Mouse (Mus musculus) bone marrow, adult 2 months (tissue): ENCODE data around the gene Wwc1. TPM values are rescaled to one million over a fixed set of nuclear protein-coding genes. Genes with fewer than 3 reads are reported as not detected.
A peak's percentile ranks its signal among the peaks of the same experiment; 100 is the strongest.

Experiments
- H3K27ac ChIP-seq: fragments of 200-500 bp; 2 replicates; pipeline ENCODE4 v1.5.1; 2012; ENCODE audit warnings: low read depth, mild to moderate bottlenecking, control low read depth, inconsistent platforms, low read length; ENCODE audit not compliant: control insufficient read depth, poor library complexity, insufficient read depth
- H3K4me1 ChIP-seq: fragments of 200-500 bp; 2 replicates; pipeline ENCODE4 v1.6.1; 2011; ENCODE audit warnings: low read length; ENCODE audit not compliant: control insufficient read depth, insufficient read depth
- H3K4me3 ChIP-seq: fragments of 200-500 bp; replicated peaks from 2 replicates; pipeline ENCODE3; 2011; ENCODE audit warnings: mild to moderate bottlenecking, low read depth, low read length, control low read depth; ENCODE audit not compliant: control insufficient read depth
- CTCF ChIP-seq: fragments of 200-500 bp; IDR thresholded peaks from 2 replicates; pipeline ENCODE4 v1.5.1; 2011; ENCODE audit warnings: low read length, control low read depth; ENCODE audit not compliant: control insufficient read depth, insufficient read depth
- POLR2A ChIP-seq: fragments of 200-500 bp; IDR thresholded peaks from 2 replicates; pipeline ENCODE4 v1.6.1; 2011; ENCODE audit warnings: low read depth, mild to moderate bottlenecking, control low read depth, low read length, borderline replicate concordance; ENCODE audit not compliant: control insufficient read depth
- WGBS: fragments of 180-500 bp; shearing (Covaris S2); methylation state at CpG from one replicate; pipeline ENCODE4 v1.1.7; 2018; 5-methylcytosine and 5-hydroxymethylcytosine counted together
- polyA plus RNA-seq: library from polyadenylated mRNA; stranded (reverse); fragments of >200 nt; gene quantifications from 2 replicates; pipeline ENCODE4 v1.2.4, GENCODE M21; 2011; ENCODE audit warnings: low replicate concordance; ENCODE audit not compliant: missing spikeins, insufficient read depth, insufficient read length

Wwc1 gene
- polyA plus RNA-seq, 1 experiment: 0.77 TPM

DNA sequence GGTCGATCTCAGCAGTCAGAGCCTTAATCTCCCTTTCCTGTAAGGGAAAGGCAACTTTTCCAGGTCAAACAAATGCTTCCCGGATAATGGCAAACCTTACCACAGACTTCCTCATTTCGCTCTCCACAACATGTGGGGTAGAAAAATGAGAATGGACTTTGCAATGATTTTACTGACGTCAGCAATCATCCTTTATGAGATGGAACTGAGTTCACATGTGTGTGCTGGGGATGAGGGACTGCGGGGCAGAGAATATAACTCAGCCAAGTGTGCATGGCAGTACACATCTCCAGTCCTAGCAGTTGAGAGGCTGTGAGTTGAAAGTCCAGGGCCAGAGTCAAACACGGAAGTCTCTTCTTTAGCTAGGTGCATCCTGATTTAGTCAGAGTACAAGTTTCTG, 147.1 kb downstream of the Wwc1 start:
- 34% methylated on average over 6 of the region's 6 CpGs for WGBS
- no peak overlapping the region for H3K4me3 ChIP-seq
- no peak overlapping the region for H3K27ac ChIP-seq
- TF ChIP-seq POLR2A (no peak), CTCF (no peak)
- no peaks in the 10 kb centered on the region; the same call in 1 of the 2 replicates for H3K4me1 ChIP-seq

GRCm38 (mm10) chr11:35832139-35832538, 148.2 kb downstream of the Wwc1 start:
- no peak overlapping the region for H3K27ac ChIP-seq
- no peaks in the 10 kb centered on the region; the same call in 1 of the 2 replicates for H3K4me1 ChIP-seq
- 70% methylated on average over 4 of the region's 4 CpGs for WGBS
- TF ChIP-seq CTCF: no peak
- no peak for TF ChIP-seq POLR2A
- no peak overlapping the region for H3K4me3 ChIP-seq

GRCm38 (mm10) chr11:35827714-35828113, 152.6 kb downstream of the Wwc1 start:
- Histone ChIP-seq H3K4me1 (no peaks in the 10 kb centered on the region), H3K27ac (peak overlapping the region; percentile 0; the same call in 1 of the 2 replicates), H3K4me3 (no peak overlapping the region)
- 41% methylated on average over 6 of the region's 6 CpGs for WGBS
- no peak for TF ChIP-seq CTCF
- TF ChIP-seq POLR2A: no peak

GRCm38 (mm10) chr11:35816316-35816715, 164.0 kb downstream of the Wwc1 start:
- no peaks in the 10 kb centered on the region for H3K4me1 ChIP-seq
- H3K27ac ChIP-seq: no peak overlapping the region
- 89% methylated on average over 12 of the region's 12 CpGs for WGBS
- H3K4me3 ChIP-seq: no peak overlapping the region
- no peak for TF ChIP-seq POLR2A
- TF ChIP-seq CTCF: no peak

DNA sequence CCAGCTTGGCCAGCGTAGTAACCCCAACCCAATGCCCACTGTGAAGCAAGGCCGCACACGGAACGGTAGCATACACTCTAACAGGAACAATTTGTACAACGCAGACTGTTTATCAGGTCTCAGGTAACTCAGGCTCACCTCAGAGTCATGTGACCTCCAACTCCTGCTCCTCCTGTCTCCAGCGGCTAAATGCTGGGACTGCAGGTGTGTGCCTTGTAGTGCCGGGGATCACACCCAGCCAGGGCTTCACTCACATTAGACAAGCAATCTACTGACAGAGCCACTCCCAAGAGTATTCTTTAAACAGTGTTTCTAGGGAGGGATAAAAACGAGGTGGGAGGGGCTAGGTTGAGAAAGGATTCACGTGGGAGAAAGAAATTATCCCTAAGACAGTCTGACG, 168.9 kb downstream of the Wwc1 start:
- 84% methylated on average over 10 of the region's 10 CpGs for WGBS
- H3K27ac ChIP-seq: no peak overlapping the region
- H3K4me3 ChIP-seq: no peak overlapping the region
- no peaks in the 10 kb centered on the region for H3K4me1 ChIP-seq
- no peak for TF ChIP-seq CTCF
- no peak for TF ChIP-seq POLR2A

DNA sequence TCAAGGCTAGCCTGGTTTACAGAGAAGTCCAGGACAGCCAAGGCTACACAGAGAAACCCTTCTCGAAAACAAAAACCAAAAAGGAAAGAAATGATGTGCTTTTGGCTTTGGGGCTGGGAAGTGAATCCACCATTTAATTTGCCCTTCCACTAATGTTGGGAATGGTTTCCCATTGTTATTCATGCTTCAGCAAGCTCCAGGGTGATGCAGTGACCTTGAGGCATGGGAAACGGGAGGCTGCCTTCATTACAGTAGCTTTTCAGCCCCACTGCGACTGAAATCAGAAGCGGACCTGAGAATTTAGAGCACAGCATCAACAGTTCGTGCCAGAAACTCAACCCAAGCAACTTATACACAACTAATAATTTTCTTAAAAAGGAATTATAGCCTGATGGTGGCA, 179.0 kb downstream of the Wwc1 start:
- H3K27ac ChIP-seq: no peak overlapping the region
- TF ChIP-seq POLR2A: no peak
- no peak for TF ChIP-seq CTCF
- H3K4me3 ChIP-seq: no peak overlapping the region
- 62% methylated on average over 5 of the region's 5 CpGs for WGBS
- H3K4me1 ChIP-seq: no peaks in the 10 kb centered on the region

DNA sequence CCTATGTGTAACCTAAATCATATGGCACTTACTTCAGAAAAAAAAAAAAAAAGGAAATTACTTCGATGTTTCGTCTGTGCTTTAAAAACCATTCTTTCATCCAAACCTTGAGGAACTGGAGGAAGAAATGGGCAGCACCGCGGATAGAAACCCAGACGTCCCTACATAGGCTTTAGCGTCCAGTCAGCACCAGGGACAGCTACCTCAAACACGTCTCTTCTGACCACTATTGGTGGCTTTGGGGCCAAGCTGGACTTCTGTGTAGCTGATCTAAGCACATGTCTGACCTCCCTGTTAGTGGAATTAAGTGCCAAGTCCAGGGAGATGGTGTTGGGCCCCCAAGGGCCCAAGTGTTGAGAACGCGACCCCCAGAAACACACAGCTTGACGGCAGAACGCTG, 181.5 kb downstream of the Wwc1 start, which contains the start of gene Fbll1:
Gene Fbll1 (minus strand): TSS at position 11 of the 400 bp plus-strand sequence.
- H3K27ac ChIP-seq: no peak within 1 kb of the TSS; the same call in 1 of the 2 replicates
- H3K4me3 ChIP-seq: no peak within 1 kb of the TSS
- 19% methylated on average over 11 of the region's 11 CpGs for WGBS
- no peak for TF ChIP-seq CTCF
- no peak for TF ChIP-seq POLR2A
- no peaks in the 10 kb centered on the region for H3K4me1 ChIP-seq

- no peak overlapping the region for H3K4me3 ChIP-seq
- 7% methylated on average over 23 of the region's 23 CpGs for WGBS
- H3K27ac ChIP-seq: no peak overlapping the region; the same call in 1 of the 2 replicates
- no peak for TF ChIP-seq POLR2A
- TF ChIP-seq CTCF: no peak
- H3K4me1 ChIP-seq: no peaks in the 10 kb centered on the region
Observed at GRCm38 (mm10) chr11:35798495-35798820, 181.9 kb downstream of the Wwc1 start.
